Mouse (Mus musculus): ENCODE data around the gene Gm28372. TPM values are rescaled to one million over a fixed set of nuclear protein-coding genes. Genes with fewer than 3 reads are reported as not detected.

The Gm28372 gene
- polyA plus RNA-seq (2014; fragmentation: Illumina TruSeq; extraction: RNeasy Lipid Tissue Mini Kit (QIAGEN cat#74804); ENCODE audit: low read depth, low replicate concordance): not detected

GRCm38 (mm10) chr2:130404939-130405338 lies at the start of gene Gm28372, which contains the start of gene 1700020A23Rik:
Gene Gm28372, plus strand, starts transcription at chr2:130405239.
Gene 1700020A23Rik, plus strand, starts transcription at chr2:130405259.

GRCm38 (mm10) chr2:130397186-130397985 lies 7.7 kb upstream of the Gm28372 start, which contains the start of gene Cpxm1:
Gene Cpxm1, minus strand, starts transcription at chr2:130397574.

GRCm38 (mm10) chr2:130406178-130406577 lies 1.1 kb downstream of the Gm28372 start, which contains the start of gene Tmem239:
Gene Tmem239, plus strand, starts transcription at chr2:130406478.

GRCm38 (mm10) chr2:130424126-130424853 lies 19.3 kb downstream of the Gm28372 start, which contains the start of the genes Vps16 and Pced1a:
Gene Vps16, plus strand, starts transcription at chr2:130424339.
Gene Pced1a, minus strand, starts transcription at chr2:130424701.

GRCm38 (mm10) chr2:130449794-130450433 lies 44.9 kb downstream of the Gm28372 start, which contains the start of gene Ptpra:
Gene Ptpra, plus strand, starts transcription at chr2:130450278.

Other genes starting within 250 kb of the Gm28372 start
- 137 TPM for gene Snrpb, start 225.8 kb upstream of the Gm28372 start, polyA plus RNA-seq (2014; fragmentation: Illumina TruSeq; extraction: RNeasy Lipid Tissue Mini Kit (QIAGEN cat#74804); ENCODE audit: low read depth, low replicate concordance)
- not detected for gene Tmc2, start 210.0 kb upstream of the Gm28372 start, polyA plus RNA-seq (2014; fragmentation: Illumina TruSeq; extraction: RNeasy Lipid Tissue Mini Kit (QIAGEN cat#74804); ENCODE audit: low read depth, low replicate concordance)
- gene Nop56, start 130.8 kb upstream of the Gm28372 start, polyA plus RNA-seq (2014; fragmentation: Illumina TruSeq; extraction: RNeasy Lipid Tissue Mini Kit (QIAGEN cat#74804); ENCODE audit: low read depth, low replicate concordance): 64.9 TPM
- 137 TPM for gene Idh3b, start 120.7 kb upstream of the Gm28372 start, polyA plus RNA-seq (2014; fragmentation: Illumina TruSeq; extraction: RNeasy Lipid Tissue Mini Kit (QIAGEN cat#74804); ENCODE audit: low read depth, low replicate concordance)
- gene Ebf4, start 110.1 kb upstream of the Gm28372 start, polyA plus RNA-seq (2014; fragmentation: Illumina TruSeq; extraction: RNeasy Lipid Tissue Mini Kit (QIAGEN cat#74804); ENCODE audit: low read depth, low replicate concordance): 2.3 TPM
- gene Cpxm1, start 7.7 kb upstream of the Gm28372 start, polyA plus RNA-seq (2014; fragmentation: Illumina TruSeq; extraction: RNeasy Lipid Tissue Mini Kit (QIAGEN cat#74804); ENCODE audit: low read depth, low replicate concordance): 46.6 TPM
- gene 1700020A23Rik, start within 50 bp of the Gm28372 start, polyA plus RNA-seq (2014; fragmentation: Illumina TruSeq; extraction: RNeasy Lipid Tissue Mini Kit (QIAGEN cat#74804); ENCODE audit: low read depth, low replicate concordance): 2.7 TPM
- gene Tmem239, start 1.2 kb downstream of the Gm28372 start, polyA plus RNA-seq (2014; fragmentation: Illumina TruSeq; extraction: RNeasy Lipid Tissue Mini Kit (QIAGEN cat#74804); ENCODE audit: low read depth, low replicate concordance): 3.5 TPM
- 44.2 TPM for gene Vps16, start 19.1 kb downstream of the Gm28372 start, polyA plus RNA-seq (2014; fragmentation: Illumina TruSeq; extraction: RNeasy Lipid Tissue Mini Kit (QIAGEN cat#74804); ENCODE audit: low read depth, low replicate concordance)
- 15.7 TPM for gene Pced1a, start 19.5 kb downstream of the Gm28372 start, polyA plus RNA-seq (2014; fragmentation: Illumina TruSeq; extraction: RNeasy Lipid Tissue Mini Kit (QIAGEN cat#74804); ENCODE audit: low read depth, low replicate concordance)
- 78.3 TPM for gene Ptpra, start 45.0 kb downstream of the Gm28372 start, polyA plus RNA-seq (2014; fragmentation: Illumina TruSeq; extraction: RNeasy Lipid Tissue Mini Kit (QIAGEN cat#74804); ENCODE audit: low read depth, low replicate concordance)
- gene Mrps26, start 158.5 kb downstream of the Gm28372 start, polyA plus RNA-seq (2014; fragmentation: Illumina TruSeq; extraction: RNeasy Lipid Tissue Mini Kit (QIAGEN cat#74804); ENCODE audit: low read depth, low replicate concordance): 42.6 TPM
- not detected for gene Oxt, start 170.9 kb downstream of the Gm28372 start, polyA plus RNA-seq (2014; fragmentation: Illumina TruSeq; extraction: RNeasy Lipid Tissue Mini Kit (QIAGEN cat#74804); ENCODE audit: low read depth, low replicate concordance)
- gene Avp, start 177.3 kb downstream of the Gm28372 start, polyA plus RNA-seq (2014; fragmentation: Illumina TruSeq; extraction: RNeasy Lipid Tissue Mini Kit (QIAGEN cat#74804); ENCODE audit: low read depth, low replicate concordance): not detected
- gene Fastkd5, start 224.8 kb downstream of the Gm28372 start, polyA plus RNA-seq (2014; fragmentation: Illumina TruSeq; extraction: RNeasy Lipid Tissue Mini Kit (QIAGEN cat#74804); ENCODE audit: low read depth, low replicate concordance): 4.8 TPM
- gene Ubox5, start 224.8 kb downstream of the Gm28372 start, polyA plus RNA-seq (2014; fragmentation: Illumina TruSeq; extraction: RNeasy Lipid Tissue Mini Kit (QIAGEN cat#74804); ENCODE audit: low read depth, low replicate concordance): 4.7 TPM
- 11.3 TPM for gene Lzts3, start 237.6 kb downstream of the Gm28372 start, polyA plus RNA-seq (2014; fragmentation: Illumina TruSeq; extraction: RNeasy Lipid Tissue Mini Kit (QIAGEN cat#74804); ENCODE audit: low read depth, low replicate concordance)